Mouse (Mus musculus) right cerebral cortex, postnatal 14 days (tissue): ENCODE measurements at regions not wholly inside any gene's neighbourhood (a gene's known extent, or its start where the extent isn't known, plus 50 kb on each side); places are given as distances from the start of the nearest gene placed in this dataset.
A peak's percentile ranks its signal among the peaks of the same experiment; 100 is the strongest.

ENCODE experiments used
- DNase-seq: peaks from one replicate; pipeline ENCODE4 v3.0.0; 2022

DNA sequence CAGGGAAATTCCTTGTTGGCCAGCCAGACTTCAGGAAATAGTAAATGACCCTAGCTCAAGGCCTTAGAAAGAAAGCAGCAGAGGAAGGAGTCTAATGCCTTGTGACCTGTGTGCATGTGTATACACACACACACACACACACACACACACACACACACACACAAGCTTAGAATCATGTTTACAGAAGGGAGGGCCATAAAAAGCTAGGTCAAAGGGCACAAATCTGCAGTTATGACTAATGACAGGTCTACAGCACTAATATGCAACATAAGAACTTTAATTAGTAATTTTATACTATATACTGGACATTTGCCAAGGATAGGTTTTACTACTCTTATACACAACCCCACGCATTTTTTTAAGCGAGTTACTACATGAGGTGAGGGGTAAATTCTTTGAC is 149.4 kb downstream of the Nr2f2 start:
- no peak for DNase-seq

DNA sequence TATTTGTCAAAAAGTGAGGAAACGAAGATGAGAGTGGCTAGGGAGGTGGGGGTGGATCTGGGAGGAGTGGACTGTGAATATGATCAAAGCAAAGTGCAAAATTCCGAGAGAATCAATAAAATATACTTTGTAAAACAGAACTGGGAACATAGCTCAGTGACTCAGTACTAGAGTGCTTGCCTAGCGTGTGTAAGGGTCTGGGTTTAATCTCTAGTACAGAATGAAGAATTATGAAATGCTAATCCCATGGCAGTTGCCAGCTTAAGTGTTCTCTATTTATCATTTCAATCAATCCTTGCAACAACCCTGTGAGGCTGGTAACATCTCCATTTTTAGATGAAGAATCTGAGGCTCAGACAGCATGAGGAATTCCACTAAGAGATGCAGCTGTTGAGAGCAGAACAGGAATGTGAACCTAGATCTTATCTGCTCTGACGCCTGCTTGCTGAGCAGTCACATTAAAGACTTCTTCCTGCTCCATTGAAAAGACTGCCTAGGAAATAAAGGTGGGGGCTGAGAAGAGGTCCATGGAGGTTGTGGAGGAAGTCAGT is 152.5 kb downstream of the Nr2f2 start:
- DNase-seq, result no peak

DNA sequence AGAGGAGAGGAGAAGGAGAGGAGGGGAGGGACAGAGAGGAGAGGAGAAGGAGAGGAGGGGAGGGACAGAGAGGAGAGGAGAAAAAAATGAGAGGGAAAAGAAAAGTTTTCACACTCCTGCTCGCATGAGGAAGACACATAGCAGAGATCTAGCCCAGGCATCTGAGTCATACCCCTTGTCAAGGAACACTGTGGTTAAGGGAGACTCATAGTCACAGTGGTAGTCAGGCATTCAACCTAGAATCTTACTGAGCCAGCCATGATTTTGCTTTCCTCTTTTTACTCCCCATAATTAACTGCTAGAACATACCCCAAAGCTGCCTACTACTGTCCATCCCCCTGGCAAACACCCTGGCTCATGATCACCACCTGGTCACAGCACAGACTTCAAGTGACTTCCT is 160.6 kb downstream of the Nr2f2 start:
- DNase-seq, result no peak

DNA sequence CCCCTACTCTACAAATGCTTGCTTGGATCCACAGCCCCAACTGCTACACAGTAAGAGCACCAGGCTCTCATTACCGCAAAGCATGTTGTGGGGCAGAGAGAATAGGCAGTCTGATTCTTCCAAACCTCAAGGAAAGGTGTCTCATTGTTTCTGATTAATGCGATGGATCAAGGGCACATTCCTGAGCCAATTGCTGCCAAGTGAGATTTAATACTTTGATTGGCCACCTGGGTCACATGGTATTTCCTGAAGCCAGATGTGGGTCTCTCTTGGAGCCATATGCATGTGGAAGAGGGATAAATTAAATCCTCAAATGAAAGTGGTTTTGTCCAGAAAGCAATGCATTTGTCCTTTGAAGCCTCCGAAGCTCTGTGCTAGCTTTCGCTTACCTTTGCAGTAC is 166.3 kb downstream of the Nr2f2 start:
- DNase-seq, result no peak

DNA sequence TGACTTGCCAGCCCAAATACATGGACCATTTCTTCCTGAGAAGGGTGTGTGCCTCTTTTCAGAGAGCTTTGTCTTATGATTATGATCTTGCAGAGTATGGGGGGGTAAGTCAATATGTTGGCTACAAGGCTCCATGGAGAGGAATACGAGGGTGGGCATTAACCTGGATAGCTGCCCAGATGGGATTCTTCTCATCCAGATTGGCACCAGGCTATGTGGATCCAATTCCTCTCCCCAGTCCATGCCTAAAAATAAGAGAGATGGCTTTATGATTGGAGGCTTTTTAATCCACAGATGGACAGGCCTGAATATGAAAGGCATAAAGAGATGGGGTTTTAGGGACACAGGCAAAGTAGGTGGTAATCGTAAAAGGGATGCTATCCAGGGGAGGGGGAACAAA is 187.6 kb downstream of the Nr2f2 start:
- no peak for DNase-seq

DNA sequence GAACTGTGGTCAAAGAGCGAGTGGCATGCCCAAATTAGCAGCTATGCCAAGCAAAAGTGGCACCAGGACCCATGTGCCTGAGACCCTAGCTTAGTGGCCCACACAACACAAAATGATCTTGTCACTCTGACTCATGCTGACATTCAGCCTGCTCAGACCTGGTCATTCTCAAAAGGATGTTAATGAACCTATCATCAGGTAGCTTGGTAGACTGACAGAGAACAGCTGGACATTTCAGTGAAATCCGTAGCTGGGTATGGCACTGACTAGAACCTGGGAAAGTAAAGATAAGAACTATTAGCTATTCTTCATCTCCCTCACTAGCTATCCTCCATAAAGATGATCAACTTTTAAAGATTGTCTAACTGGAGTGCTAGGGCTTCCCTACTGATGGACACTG is 188.5 kb downstream of the Nr2f2 start:
- DNase-seq, result no peak

DNA sequence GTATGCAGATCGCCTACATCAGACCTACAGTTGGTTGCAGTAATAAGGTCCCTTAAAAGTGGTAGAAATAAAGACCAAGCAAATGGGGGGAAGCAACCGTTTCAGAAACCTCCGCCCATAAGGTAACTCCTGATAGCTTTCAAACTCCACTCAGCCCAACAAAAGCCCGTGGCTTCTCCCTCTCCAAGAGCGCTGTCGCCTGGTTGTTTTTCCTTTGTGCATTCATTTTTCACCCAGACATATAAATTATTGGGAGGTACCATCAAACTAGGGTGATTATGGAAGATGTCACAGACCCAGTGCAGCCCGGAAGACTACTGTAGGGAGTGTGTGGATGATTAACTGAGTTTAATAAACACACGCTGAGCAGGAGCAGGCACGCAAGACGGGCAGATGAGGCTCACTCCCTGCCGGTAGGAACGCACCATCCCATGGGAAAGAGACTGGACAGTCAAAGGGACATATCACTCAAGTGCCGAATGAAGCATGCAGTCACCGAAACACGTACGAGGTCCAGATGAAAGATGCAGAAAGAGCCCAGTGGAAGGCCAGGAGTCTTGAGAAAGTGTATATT is 189.8 kb downstream of the Nr2f2 start:
- no peak for DNase-seq

DNA sequence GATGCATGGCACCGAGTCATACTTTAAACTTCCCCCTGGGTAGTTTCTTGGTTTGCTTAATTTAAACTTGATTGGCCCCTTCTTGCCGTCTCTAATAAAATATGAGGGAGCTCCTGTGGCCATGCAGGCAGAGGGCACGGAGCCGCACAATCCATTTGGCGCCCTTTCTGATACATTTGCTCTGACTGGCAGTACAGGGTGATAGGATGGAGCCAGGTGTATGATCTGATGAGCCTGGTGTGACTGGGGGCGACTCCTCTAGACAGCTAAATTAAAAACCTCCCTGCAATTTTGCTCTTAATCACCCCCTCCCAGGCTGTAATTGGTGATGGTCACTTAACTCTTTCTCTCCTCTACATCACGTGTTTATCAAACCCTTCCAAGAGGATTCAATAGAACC is 190.4 kb downstream of the Nr2f2 start:
- no peak for DNase-seq

DNA sequence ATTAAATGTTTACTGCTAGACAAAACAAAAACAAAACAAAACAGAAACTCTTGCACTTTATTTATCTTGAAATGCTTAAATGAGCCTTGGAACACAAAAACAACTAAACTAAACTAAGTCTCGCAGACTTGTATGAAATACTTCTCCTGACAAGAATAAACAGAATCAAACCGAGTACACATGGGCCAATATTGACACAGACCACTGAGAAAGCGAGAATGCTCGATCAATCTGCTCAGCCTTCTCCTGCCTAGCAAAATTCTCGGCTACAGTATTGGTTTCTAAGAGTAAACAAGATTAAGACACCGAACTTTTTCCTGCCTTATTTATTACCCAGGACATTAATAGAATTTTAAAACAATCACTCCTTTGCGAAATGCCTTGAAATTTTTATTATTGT is 194.1 kb downstream of the Nr2f2 start:
- DNase-seq, result no peak

DNA sequence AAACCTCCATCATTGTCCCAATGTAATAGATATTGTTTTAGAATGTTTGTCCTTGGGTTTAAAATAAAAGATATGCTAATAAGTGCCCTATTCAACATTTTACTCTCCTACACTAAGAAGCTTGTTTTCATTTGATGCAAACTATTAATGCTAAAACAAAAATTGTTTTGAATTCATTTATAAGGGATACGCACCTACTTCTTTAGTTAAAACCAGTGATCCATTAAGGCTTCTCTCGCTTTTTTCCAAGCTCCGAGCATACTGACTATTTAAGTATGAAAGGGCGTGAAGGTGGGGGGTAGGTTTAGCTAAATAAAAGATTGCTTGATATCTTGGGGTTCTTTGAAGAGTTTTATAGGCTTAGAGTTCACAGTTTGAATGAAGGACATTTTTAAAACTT is 195.1 kb downstream of the Nr2f2 start:
- DNase-seq, result no peak

DNA sequence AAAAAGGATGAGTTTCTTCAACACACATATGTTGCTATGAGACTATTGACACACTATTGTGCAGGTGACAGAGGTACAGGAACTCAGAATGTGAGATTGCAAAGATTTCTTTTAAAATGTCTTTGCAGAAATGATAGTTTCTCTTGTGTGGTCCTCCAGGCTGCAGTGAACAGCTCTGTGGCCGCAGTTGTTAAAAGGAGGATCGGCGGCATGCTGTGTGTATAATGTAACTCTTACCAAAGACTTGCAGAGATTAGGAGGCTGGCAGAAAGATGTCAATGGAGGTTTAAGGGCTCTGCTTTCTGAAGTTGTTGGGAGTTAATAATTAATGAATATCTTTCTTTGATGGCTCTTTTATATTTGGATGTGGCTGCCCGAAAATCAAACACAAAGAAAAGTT is 198.5 kb downstream of the Nr2f2 start:
- DNase-seq, result no peak

DNA sequence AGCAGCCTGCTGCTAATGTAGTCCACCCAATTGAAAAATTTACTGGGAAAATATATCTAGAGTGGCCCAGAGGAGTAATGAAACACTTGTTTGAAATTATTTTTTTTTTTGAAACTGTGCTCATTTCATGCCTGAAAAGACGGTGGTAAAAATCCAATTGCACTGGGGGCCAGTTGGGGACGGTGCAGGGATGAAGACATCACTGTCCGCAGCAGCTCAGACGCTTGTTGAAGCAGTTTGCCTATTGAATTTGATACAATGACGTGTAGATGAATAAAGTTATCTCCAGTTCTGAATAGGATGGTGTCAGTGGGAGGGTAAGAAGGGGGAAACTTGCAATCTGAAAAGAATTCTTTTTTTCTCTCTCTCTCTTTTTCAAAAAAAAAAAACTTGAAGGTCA is 200.5 kb downstream of the Nr2f2 start:
- DNase-seq, result no peak

DNA sequence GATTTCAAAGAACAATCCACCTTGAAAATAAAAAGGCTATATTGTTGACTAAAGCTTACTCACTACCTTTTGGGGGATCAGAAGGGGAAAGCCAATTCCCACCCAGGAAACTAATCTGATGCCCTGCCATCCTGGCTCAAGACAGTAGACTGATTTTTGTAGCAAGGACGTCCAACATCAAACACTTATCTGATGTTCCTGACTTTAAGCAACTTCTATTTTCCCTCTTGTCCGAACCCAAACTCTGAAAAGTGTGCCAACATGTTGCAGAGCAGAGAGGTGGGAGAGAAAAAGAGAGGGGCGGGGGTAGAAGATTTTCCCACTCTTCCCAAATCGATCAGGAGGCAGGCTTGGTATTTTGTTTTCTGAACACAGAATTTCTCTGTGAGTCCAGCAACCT is 201.0 kb downstream of the Nr2f2 start:
- DNase-seq, result no peak

DNA sequence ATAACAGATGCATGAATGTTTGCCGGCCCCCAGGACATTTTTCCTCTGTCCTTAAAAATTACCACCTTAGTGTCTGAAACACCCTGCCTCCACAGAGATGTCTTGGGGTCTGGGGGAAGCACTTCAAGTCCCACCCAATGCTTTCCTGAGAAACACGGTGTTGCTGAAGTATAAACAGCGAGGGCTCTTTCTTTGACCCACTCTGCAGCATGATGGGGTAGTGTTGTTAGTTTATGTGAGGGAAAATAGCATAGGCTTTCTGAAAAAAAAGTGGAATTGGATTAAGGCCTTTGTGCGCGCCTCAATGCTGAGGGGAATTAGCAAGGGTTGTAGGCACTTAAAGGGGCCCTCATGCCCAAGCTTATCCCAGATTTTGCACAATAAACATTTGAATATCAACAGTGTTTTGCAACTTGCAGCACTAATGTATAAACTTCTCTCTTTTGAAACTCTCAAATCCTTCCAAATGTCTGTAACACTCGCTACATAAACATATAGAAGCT is 201.8 kb downstream of the Nr2f2 start:
- DNase-seq, result no peak

DNA sequence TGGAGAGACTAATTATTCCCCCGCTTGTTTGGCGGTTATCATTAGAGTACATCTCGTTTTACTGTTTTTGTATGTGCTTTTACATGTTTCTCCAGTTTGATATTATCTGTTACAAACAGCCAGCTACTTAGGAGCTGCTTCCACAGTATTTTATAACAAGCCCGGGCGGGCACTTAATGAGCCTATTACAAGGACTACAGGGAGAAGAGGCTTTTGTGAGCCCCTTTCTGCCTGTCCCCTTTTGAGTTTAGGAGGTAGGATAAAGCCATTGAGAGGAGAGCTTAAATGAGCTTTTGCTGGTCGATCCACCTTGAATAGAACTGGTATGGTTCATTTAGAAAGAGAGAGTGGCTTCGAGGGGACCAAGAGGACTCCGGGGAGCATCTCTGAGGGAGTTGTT is 208.0 kb downstream of the Nr2f2 start:
- DNase-seq, result no peak

DNA sequence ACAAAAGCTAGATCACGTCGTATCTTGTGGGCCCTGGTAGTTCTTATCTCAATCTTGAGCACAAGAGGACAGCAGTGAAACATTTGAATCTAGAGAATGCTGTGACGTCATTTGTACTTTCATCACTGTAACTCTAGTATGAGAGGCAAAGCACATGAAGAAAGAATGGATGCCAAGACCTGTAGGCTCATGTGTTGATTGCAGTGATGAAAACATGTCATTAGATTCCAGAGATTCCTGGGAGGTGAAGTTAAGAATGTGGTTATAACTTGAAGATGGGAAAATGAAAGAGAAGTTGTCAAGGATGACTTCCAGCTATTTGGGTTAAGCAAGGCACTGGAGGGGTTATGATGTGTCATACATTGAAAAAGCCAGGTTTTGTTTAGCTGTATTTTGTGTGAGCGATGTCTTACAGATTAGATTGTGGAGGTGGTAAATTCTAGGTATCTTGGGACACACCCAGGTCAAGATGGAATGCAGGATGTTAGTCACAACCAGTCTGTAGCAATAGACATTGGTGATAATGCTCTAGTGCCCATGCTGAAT is 221.7 kb downstream of the Nr2f2 start:
- no peak for DNase-seq

DNA sequence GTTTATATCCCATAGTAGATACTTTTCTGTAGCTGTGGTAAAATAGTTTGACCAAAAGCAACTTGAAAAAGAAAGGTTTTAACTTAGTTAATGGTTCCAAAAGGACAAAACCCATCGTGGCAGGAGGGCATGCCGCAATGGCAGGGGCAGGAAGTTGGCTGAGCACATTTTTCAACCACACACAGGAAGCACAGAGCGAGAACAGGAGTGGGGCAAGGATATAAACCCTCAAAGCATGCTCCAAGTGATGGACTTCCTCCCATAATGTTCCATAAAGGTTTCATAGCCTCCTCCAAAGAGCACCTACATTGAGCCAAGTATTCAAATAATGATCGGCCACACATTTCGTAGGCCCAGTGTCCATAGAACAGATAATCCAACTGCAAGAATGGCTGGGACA is 229.7 kb downstream of the Nr2f2 start:
- DNase-seq, result no peak

DNA sequence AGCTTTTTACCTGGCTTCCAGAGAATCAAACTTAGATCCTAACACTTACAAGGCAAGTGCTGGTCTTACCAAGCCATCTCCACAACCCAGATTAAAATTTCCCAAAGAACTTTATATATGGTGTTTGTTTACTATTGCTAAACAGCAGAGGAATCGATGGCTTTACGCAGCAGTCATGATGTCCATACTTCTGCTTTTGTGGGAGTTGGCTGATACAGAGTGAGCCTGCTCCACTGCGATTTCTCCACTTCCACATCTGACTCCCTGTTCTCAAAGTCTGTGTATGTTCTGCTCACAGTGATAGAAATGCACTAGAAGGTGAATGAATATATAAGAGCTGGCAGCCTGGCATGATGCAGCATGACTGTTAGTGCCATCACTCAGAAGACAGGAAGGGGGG is 231.1 kb downstream of the Nr2f2 start:
- DNase-seq, result no peak

DNA sequence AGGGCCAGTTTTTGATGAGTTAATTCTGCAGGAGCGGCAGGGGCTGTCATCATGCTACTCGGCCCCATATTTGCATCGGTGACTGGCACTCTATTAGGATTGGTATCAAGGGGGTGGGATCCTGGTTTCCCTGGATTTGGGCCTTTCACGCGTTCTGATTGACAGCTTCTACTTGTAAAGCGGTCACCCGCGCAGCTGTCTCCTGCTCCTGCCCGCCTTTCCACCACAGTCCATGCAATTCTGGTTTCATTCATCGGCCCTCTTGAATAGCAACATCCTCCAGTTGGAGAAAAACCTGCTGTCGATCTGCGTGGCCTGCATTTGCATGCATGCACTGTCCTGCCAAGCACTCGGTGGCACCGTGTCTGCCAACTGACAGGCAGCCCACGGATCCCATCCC is 236.6 kb downstream of the Nr2f2 start:
- peak; percentile 8 for DNase-seq

DNA sequence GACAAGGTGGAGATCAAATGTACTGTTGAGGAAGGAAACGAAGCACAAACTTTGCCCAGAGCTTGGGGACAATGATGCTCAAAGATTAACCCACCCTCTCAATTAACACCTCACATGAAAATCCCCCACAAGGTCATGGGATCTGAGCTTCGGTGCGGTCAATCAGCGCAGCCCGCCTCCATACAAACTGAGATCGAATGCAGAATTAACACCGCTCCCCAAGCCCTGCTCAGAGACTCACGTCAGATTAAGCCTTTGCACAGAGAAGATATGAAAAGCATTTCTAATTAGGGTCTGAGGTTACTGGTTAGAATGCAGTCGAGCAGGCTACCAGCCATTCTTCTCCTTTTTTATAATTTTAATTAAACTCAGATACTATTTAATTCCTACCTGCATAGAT is 243.7 kb downstream of the Nr2f2 start:
- no peak for DNase-seq

DNA sequence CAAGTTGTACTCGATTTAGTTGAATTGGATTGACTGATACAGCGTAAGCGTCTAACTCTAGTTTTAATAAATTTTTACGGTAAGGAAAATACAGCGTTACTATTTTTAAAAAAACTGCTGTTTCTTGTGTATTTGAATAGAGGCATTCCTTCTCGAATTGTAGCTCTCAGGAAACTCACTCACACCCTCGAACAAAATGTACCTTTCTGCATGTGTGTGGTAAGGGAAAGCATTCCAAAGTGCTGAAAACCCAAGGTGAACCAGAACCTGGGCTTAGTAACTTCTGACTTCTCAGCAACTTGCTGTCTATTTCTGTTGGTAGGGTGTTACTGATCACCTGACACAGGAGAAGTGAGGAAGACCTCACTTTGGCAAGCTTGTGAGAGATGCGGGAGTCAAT is 247.0 kb downstream of the Nr2f2 start:
- DNase-seq, result no peak

DNA sequence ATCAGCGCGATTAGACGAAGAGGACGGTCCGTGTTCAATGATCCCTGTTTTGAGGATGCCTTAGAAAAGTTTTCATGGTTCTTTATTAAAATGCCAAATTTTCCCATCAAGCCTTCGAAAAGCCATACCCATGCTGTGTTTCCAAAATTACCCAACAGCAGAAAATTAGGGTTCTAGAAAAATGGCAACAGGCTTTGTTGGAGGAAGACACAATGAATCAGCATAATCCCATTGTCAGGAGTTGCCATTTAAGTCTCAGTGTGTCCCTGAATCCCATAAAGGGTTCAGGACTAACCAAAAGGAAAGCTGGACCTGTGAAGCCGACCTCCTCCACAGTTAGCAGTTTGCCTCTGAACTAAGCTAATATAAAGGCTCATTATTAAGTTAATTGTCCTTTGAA is 247.6 kb downstream of the Nr2f2 start:
- no peak for DNase-seq

DNA sequence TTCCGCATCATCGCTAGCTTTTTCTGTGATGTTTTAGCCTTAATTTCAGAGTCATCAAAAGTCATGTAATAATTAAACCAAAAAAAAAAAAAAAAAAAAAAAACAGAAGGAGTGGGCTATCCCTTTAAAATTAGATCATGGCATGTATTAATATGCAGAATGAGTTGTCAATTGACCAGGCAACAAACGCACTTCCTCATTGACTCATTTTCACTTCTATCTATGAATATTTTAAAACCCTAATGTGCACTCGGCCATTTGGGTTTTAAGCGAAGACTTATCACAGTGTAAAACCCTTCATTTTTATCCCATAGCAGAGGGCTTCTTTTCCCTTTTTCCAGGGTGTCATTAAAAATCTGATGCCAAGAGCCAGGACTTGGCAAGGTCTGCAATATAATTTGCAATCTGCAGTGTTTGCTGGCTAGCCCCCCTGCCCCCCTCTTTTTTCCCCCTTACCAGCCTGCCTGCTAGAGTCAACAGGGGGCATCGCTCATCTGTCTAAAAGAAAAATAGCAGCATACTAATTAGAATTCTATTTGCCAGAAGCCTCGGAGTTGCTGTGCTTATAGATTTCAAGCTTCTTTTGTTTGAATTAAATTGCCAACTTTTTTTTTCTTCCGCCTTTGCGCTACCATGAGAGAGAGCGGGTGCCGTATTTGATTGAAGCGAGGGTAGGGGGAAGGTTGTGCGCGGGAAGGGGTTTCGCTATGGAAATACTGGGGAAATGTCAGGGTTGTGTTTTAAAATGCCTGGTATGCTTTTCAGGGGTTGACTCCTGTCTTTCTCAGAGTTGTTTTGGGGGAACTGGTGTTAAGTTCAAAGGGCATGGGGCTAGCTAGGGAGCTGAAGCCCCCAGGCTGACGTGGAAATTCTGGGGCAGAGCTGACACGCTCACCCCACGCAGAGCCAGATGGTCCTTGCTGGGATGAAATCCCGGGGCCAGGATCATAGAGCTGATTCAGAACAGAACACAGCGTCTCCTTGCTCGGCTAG is 248.3 kb downstream of the Nr2f2 start:
- DNase-seq, result no peak

DNA sequence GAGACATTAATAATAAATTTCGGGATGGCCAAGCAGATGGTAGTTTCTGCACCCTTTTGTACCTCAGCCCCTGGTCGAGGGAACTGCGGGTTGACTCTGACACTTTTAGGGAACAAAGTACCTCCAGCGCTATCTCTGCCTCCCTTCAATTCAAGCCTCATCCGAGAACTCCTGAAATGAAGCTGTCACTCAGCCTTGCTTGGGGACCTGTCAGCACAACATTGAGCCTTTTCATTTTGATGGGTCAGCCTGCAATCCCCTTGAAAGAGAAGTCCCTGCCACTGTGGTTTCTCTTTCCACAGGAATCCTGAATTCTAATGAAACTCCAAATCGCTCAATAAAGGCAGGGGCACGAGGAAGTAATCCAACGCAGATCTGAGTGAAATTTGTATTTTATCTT is 257.5 kb downstream of the Nr2f2 start:
- no peak for DNase-seq
